Mouse (Mus musculus): ENCODE measurements around the gene Limch1.

DNA sequence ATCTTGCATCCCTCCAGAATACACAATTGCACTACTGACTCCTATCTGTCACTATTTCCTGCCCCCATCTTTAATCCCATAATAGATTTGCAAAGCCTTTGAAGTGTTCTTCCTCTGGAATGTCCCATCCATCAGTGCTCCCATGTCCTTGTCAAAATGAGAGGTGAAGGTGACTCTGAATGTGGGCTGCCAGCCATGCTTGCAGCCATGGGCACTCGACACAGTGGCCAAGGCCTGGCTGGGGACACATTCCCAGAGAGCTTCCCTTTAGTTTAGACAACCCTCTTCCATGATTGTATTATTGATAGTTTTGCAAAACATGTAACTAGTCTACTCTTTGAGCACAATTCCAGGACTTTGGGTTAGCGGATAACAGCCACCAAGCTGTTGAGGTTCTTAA, 96.3 kb downstream of the Limch1 start:
- TF ChIP-seq CTCF (IDR thresholded peaks at IDR 0.05; ENCODE audit: low read depth, low read length) (no peak), POLR2A (IDR thresholded peaks at IDR 0.05; ENCODE audit: borderline replicate concordance, low read depth, low read length) (no peak)

All from bone marrow macrophage, adult 2 months (primary cell).